Mouse (Mus musculus) heart, embryonic 16.5 days (tissue): Measurements from ENCODE around the gene Clec18a. TPM values are rescaled to one million over a fixed set of nuclear protein-coding genes. Genes with fewer than 3 reads are reported as not detected.
"Not testable (repeated sequence)": the region's sequence is repeated elsewhere in the genome, so short reads cannot be mapped to it uniquely, and the experiment has no call there.

Experiments used
- ATAC-seq: fragments of 200-750 bp; cut with Nextera tagmentation; replicated peaks from 2 replicates; pipeline ENCODE4 v1.8.0; 2017; ENCODE audit warnings: moderate number of reproducible peaks; ENCODE audit not compliant: insufficient read depth, low FRiP score; ENCODE audit errors: extremely low read depth
- H3K27ac ChIP-seq: fragments of 300-500 bp; sonication (generic); 2 replicates; pipeline ENCODE4 v1.5.1; 2014; ENCODE audit warnings: mild to moderate bottlenecking, low read length, control low read depth, moderate library complexity
- H3K27me3 ChIP-seq: fragments of 300-500 bp; sonication (generic); 2 replicates; pipeline ENCODE4 v1.6.1; 2014; ENCODE audit warnings: low read length, mixed read lengths; ENCODE audit not compliant: control insufficient read depth, insufficient read depth
- H3K36me3 ChIP-seq: fragments of 300-500 bp; sonication (generic); 2 replicates; pipeline ENCODE4 v1.6.1; 2014; ENCODE audit not compliant: control insufficient read depth, insufficient read depth
- H3K4me1 ChIP-seq: fragments of 300-500 bp; sonication (generic); 2 replicates; pipeline ENCODE4 v1.6.1; 2014; ENCODE audit warnings: low read length, mixed read lengths; ENCODE audit not compliant: control insufficient read depth, insufficient read depth
- H3K4me2 ChIP-seq: fragments of 300-500 bp; sonication (generic); 2 replicates; pipeline ENCODE4 v1.6.1; 2014; ENCODE audit warnings: low read depth, mild to moderate bottlenecking, control low read depth, low read length
- H3K4me3 ChIP-seq: fragments of 300-500 bp; sonication (generic); 2 replicates; pipeline ENCODE4 v1.5.1; 2014; ENCODE audit warnings: mild to moderate bottlenecking, control low read depth, low read length
- H3K9ac ChIP-seq: fragments of 300-500 bp; sonication (generic); 2 replicates; pipeline ENCODE4 v1.6.1; 2014; ENCODE audit warnings: low read length, control low read depth
- H3K9me3 ChIP-seq: fragments of 300-500 bp; sonication (generic); replicated peaks from 2 replicates; pipeline ENCODE4 v1.6.1; 2016; ENCODE audit warnings: low read length; ENCODE audit not compliant: control insufficient read depth
- WGBS: fragments of 180-500 bp; shearing (Covaris S2); extraction: QIAGEN DNeasy Blood & Tissue Kit; methylation state at CpG from one replicate; pipeline ENCODE4 v1.1.7; 2014; 5-methylcytosine and 5-hydroxymethylcytosine counted together
- polyA plus RNA-seq: library from polyadenylated mRNA; unstranded; fragments of >200 nt; fragmentation: Nextera tagmentation; extraction: Ambion mirVana; gene quantifications from 2 replicates; pipeline ENCODE4 v1.2.1, GENCODE M21; 2015

Gene Clec18a
- 0.11 TPM in 1 of 2 replicates, not detected in the other for polyA plus RNA-seq

DNA sequence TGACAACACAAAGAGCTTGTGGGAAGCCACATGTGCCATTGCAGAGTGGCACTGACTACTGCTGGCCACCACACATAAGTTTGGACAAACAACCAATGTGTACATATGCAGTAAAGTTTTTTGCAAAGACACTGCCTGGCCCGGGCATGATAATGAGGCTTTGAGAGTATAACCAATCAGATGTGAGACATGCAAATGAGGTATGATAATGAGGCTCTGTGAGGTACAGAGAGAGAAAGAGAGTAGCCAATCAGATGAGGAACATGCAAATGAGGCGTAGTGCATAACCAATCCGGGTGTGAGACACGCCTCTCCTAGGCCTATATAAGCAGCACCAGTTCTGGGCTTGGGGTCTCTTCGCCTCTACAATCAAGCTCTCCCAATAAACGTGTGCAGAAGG lies at the start of gene Clec18a:
Gene Clec18a (minus strand): TSS at position 101 of the 400 bp plus-strand sequence.
- H3K9ac ChIP-seq, H3K4me3 ChIP-seq, H3K36me3 ChIP-seq, H3K27me3 ChIP-seq, H3K9me3 ChIP-seq, ATAC-seq, H3K4me2 ChIP-seq: not testable (repeated sequence)
- H3K4me1 ChIP-seq, result peaks cover 13% of the 10 kb centered on the region
- H3K27ac ChIP-seq, result peak within 1 kb of the TSS; percentile 51; the same call in 1 of the 2 replicates
- 84% methylated on average over 5 of the region's 6 CpGs for WGBS

DNA sequence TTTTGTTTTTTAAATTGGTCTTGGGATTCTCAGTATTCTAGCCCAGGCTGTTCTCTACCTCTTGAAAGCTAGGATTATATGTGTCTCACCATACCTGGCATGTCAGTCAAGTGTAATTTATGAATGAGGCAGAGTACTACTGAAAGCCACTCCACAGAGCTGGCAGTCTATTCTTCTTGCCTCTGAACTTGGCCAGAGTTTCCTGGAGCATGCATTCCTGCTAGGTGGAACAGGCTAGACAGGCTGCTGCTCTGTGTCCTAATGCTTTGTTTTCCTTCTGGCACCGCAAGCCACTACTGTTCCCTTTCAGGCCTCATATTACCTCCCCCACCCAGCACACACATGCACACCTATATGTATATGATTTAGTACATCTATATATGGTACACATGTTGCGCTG lies 38.5 kb upstream of the Clec18a start:
- Histone ChIP-seq H3K36me3 (peaks cover 31% of the 10 kb centered on the region), H3K9ac (no peak overlapping the region)

DNA sequence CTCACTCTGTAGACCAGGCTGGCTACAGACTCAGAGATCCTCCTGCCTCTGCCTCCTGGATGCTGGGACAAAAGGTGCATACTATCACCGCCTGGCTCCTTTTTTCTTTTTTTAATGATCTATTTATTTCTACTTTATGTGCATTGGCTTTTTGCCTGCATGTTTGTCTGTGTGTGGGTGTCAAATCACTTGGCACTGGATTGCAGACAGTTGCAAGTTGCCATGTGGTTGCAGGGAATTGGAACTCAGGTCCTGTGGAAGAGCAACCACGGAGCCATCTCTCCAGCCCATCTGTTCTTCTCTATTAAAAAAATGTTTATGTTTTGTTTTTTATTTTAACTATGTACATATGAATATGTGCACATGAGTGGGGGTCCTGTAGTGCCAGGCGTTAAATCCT lies 27.3 kb upstream of the Clec18a start:
- no peak overlapping the region for H3K27ac ChIP-seq
- no peaks in the 10 kb centered on the region for H3K9me3 ChIP-seq
- H3K36me3 ChIP-seq, result peaks cover 53% of the 10 kb centered on the region
- H3K27me3 ChIP-seq, result no peaks in the 10 kb centered on the region
- H3K9ac ChIP-seq, result no peak overlapping the region
- no peak for ATAC-seq
- H3K4me3 ChIP-seq, result no peak overlapping the region
- no peak overlapping the region for H3K4me2 ChIP-seq
- WGBS, result 93% methylated on average over 3 of the region's 3 CpGs
- no peaks in the 10 kb centered on the region for H3K4me1 ChIP-seq

More for the DNA sequence above, 38.5 kb upstream of the Clec18a start:
- H3K27me3 ChIP-seq, result no peaks in the 10 kb centered on the region
- no peak overlapping the region for H3K27ac ChIP-seq
- H3K4me1 ChIP-seq, result no peaks in the 10 kb centered on the region
- 80% methylated on average over 2 of the region's 2 CpGs for WGBS
- H3K4me2 ChIP-seq, result no peak overlapping the region
- H3K9me3 ChIP-seq, result no peaks in the 10 kb centered on the region
- H3K4me3 ChIP-seq, result no peak overlapping the region
- ATAC-seq, result no peak

DNA sequence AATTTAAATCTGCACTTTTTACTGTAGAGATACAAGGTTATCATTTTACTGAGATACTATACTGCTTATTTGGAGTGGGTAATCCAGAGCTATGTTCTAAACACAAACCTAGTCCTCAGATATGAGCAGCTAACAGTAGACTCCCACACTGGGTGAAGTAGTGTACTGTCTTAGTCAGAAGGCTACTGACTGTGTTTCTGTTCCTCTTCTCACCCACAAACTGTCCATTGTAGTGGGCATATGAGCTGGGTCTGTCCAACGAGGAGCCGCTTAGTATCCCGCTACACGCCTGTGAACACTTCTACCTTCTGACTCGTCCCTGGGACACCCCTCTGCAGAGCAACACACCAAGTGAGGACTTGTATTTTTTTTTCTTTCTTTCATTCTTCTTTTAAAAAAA lies 22.7 kb upstream of the Clec18a start:
- H3K27me3 ChIP-seq, result no peaks in the 10 kb centered on the region
- H3K36me3 ChIP-seq, result peaks cover 37% of the 10 kb centered on the region
- H3K4me3 ChIP-seq, result no peak overlapping the region
- 90% methylated on average over 5 of the region's 5 CpGs for WGBS
- no peak overlapping the region for H3K9ac ChIP-seq
- no peak for ATAC-seq
- H3K27ac ChIP-seq, result no peak overlapping the region
- H3K4me1 ChIP-seq, result no peaks in the 10 kb centered on the region
- no peak overlapping the region for H3K4me2 ChIP-seq
- H3K9me3 ChIP-seq, result no peaks in the 10 kb centered on the region

DNA sequence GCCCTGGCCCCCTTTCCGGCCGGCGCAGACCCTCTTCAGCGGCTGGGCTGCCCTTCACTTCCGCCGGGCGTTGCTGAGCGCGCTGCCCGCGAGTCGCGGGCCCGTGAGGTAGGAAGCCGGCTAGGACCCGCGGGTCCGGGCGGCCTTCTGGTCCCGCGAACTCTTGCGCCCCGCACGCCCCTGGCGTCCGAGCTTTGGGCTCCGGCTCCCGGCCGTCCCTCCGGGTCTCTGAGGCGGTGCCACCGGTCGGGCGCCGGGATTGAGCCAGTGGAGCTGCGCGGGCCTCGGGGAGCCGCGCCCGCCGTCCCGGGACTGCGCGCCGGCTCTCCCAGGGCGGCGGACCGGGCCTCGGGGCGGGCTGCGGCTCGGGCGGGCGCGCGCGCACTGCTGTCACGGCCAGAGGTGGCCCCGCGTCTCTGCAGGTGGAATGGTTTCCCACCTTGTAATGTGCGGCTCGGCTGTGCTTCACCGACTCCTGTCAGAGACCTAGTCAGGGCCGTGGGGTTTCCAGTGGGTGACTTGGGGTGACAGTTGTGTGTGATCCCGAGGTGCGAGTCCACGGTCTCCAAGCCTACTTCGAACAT lies 2.6 kb upstream of the Clec18a start:
- H3K27me3 ChIP-seq, H3K9me3 ChIP-seq, H3K36me3 ChIP-seq: not testable (repeated sequence)
- Histone ChIP-seq H3K4me2 (peak overlapping the region; percentile 75), H3K4me3 (peak overlapping the region; percentile 65), H3K9ac (peak overlapping the region; percentile 77), H3K27ac (peak overlapping the region; percentile 62), H3K4me1 (peaks cover 13% of the 10 kb centered on the region)
- peak; percentile 64 for ATAC-seq
- WGBS, result under 1% methylated on average over 43 of the region's 69 CpGs

DNA sequence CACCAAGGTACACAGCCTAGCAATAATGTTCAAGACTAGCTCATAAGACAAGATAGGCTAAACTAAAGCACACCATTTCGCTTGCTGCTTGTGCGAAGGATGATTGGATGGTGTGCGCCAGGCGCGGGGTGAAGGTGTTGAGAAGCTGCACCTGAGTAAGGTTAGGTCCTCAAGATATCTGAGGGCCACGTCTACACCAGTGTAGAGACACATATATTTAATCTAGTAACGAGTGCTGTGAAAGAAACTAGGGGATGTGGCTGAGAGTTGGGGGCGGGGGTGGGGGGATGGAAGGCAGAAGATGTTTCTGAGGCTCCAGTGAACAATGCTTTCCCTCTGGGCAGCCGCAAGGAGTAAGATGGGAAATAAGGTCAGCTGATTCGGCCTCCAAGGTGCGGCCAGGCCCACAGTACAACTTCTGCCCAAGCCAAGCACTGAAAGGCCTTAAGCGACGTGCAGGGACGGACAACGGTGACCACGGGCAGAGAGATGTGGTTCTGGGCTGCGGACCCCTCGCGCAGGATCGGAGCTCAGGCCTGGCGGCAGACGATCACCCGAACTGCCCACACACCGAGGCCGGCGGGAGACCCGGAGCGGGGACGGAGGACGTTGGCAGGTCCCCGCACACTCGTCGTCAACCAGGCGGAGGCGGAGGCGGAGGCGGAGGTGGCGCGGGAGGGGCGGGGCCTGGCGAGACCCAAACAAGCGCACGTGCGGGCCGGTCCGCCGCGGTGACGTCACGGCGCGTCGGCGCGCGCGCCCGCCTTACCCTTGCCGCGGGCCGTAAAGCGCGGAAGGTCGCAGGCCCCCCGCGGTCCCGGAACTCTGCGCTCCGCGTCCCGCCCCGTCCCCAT lies 1.9 kb upstream of the Clec18a start, which contains the start of gene Pdpr:
Gene Pdpr (plus strand): TSS at position 766 of the 854 bp plus-strand sequence.
- Histone ChIP-seq H3K27ac (peak within 1 kb of the TSS; percentile 62), H3K4me1 (peaks cover 13% of the 10 kb centered on the region), H3K36me3 (no peaks in the 10 kb centered on the region), H3K27me3 (no peaks in the 10 kb centered on the region), H3K9ac (peak within 1 kb of the TSS; percentile 82), H3K4me3 (peak within 1 kb of the TSS; percentile 65), H3K4me2 (peak within 1 kb of the TSS; percentile 79), H3K9me3 (no peaks in the 10 kb centered on the region)
- peak; percentile 92 for ATAC-seq
- 7% methylated on average over 44 of the region's 72 CpGs for WGBS

DNA sequence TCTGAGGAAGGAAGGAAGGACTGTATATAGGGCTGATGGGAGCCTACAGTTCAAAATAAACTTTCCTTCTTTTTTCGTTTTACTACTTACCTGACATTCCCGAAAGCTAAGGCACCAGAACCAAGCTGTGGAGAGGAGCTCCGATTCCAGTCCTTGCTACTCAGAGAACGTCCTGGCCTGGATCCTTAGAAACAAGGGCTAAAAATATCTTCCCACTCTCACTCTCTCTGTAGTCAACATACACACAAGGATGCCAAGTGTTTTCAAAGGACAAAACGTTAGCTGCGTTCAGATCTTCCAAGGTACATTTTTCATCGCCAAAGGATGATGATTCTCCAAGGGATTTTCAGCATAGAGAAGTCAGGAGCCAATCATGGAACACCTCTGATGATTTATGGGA lies 520 bp downstream of the Clec18a start:
- peak overlapping the region; percentile 51; the same call in 1 of the 2 replicates for H3K27ac ChIP-seq

DNA sequence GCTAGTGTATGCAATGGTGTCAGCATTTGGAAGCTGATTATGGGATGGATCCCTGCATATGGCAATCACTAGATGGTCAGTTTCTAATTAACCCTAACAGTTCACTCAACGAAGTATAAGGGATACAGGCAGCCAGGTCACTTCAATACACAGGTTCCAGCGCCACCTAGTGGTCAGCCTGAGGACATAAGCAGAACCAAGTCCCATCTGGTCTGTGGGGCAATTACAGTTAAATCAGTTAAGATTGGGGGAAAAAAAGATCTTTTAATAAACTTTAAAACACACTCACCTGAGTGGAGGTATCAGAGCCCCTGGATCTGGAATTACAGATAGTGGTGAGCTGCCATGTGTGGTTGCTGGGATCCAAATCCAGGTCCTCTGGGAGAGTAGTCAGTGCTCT lies 2.1 kb downstream of the Clec18a start:
- no peak overlapping the region for H3K27ac ChIP-seq
- H3K9ac ChIP-seq, result no peak overlapping the region
- peaks cover 3% of the 10 kb centered on the region for H3K4me1 ChIP-seq
- no peaks in the 10 kb centered on the region for H3K9me3 ChIP-seq
- H3K4me2 ChIP-seq, result no peak overlapping the region
- no peak for ATAC-seq
- H3K27me3 ChIP-seq, result no peaks in the 10 kb centered on the region
- H3K36me3 ChIP-seq, result no peaks in the 10 kb centered on the region
- 0% methylated on average over 2 of the region's 2 CpGs for WGBS
- H3K4me3 ChIP-seq, result no peak overlapping the region

More for the DNA sequence above, 520 bp downstream of the Clec18a start:
- no peaks in the 10 kb centered on the region for H3K27me3 ChIP-seq
- H3K4me3 ChIP-seq, result no peak overlapping the region
- WGBS, result 56% methylated on average over 7 of the region's 7 CpGs
- no peak overlapping the region for H3K4me2 ChIP-seq
- peaks cover 13% of the 10 kb centered on the region for H3K4me1 ChIP-seq
- ATAC-seq, result no peak
- no peaks in the 10 kb centered on the region for H3K36me3 ChIP-seq
- H3K9me3 ChIP-seq, result no peaks in the 10 kb centered on the region
- H3K9ac ChIP-seq, result no peak overlapping the region

DNA sequence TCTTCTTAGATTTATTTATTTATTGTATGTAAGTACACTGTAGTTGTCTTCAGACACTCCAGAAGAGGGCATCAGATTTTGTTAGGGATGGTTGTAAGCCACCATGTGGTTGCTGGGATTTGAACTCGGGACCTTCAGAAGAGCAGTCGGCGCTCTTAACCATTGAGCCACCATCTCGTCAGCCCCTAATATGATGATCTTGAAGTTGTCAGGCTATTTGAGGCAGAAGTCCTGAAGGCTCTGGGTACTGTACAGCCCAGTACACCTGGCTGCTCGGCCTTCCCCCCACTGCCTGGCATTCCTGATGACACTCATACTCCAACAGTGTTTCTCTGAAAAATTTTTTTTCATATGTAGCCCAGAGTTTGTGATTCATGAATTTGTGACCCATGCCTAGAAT lies 8.3 kb downstream of the Clec18a start:
- H3K4me3 ChIP-seq, ATAC-seq, H3K4me2 ChIP-seq, H3K4me1 ChIP-seq, H3K9ac ChIP-seq, H3K27me3 ChIP-seq, H3K36me3 ChIP-seq, H3K27ac ChIP-seq, H3K9me3 ChIP-seq: not testable (repeated sequence)
- WGBS, result 73% methylated on average over 5 of the region's 5 CpGs
